Mouse (Mus musculus) inflammation-experienced regulatory T-cells, adult 16 weeks (primary cell): Measurements from ENCODE around the gene Lyrm1. TPM values are rescaled to one million over a fixed set of nuclear protein-coding genes. Genes with fewer than 3 reads are reported as not detected.

Experiments
- polyA plus RNA-seq: library from polyadenylated mRNA; unstranded; fragments of 100-300 nt; shearing (Covaris generic); gene quantifications from one replicate; pipeline ENCODE4 v1.2.1, GENCODE M21; 2017

The Lyrm1 gene
- polyA plus RNA-seq, result 18.6 TPM

DNA sequence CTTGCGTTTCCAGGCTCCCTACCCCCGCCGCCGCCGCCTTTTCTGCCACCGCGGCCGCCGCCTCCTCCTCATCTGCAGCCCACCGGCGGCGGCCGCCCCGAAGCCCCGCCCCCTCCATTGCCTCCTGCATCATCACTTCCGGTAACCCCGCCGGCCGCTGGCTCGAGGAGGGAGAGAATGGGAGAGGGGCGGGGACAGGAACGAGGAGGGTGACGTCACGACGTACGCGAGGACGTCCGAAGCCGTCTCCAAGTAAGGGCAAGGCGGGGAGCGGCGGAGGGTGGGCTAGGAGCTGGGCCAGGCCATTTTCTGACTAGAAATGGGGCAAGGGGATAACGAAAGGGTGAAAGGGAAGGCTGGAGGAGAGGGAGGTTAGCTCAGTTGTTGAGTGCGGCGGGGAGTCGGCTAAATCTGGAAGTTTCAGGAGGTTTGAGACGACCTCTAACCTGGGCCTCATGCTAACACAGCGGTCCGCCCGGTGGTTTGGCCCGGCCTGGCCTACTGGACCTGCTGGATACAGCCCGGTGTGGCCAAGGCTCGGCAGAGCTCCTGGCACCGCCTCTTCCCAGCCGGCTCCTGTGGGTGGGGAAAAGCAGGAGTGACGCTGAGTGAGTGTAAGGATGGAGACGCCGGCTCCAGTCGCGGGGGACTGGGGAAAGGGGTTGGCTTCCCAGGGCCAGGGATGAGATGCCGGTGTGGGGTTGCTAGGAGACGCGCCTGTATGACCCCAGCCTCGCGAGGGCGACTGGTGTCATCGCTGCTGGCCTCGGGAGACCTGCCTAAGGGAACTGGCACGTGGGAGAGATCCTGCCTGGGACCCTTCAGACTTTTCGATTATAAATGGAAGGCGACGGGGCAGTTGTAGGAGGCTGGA, at the start of gene Lyrm1, which contains the start of gene Dcun1d3:
Gene Lyrm1 (plus strand): TSS at position 223 of the 874 bp plus-strand sequence.
Gene Dcun1d3 (minus strand): TSS at position 660 of the 874 bp plus-strand sequence.

Other genes starting within 250 kb of the Lyrm1 start
- not detected for gene Acsm4, start 205.8 kb upstream of the Lyrm1 start, polyA plus RNA-seq
- 99.0 TPM for gene Thumpd1, start 175.1 kb upstream of the Lyrm1 start, polyA plus RNA-seq
- gene Acsm3, start 134.9 kb upstream of the Lyrm1 start, polyA plus RNA-seq, result 0.18 TPM
- gene Rexo5, start 101.9 kb upstream of the Lyrm1 start, polyA plus RNA-seq, result 52.7 TPM
- gene Eri2, start 101.8 kb upstream of the Lyrm1 start, polyA plus RNA-seq, result 14.4 TPM
- 19.8 TPM for gene Dcun1d3, start 437 bp downstream of the Lyrm1 start, polyA plus RNA-seq
- 0.07 TPM for gene Dnah3, start 199.4 kb downstream of the Lyrm1 start, polyA plus RNA-seq
- 9.3 TPM for gene Tmem159, start 206.5 kb downstream of the Lyrm1 start, polyA plus RNA-seq
- gene Zp2, start 249.4 kb downstream of the Lyrm1 start, polyA plus RNA-seq, result not detected